Mouse (Mus musculus): ENCODE data around the gene Mmgt2. TPM values are rescaled to one million over a fixed set of nuclear protein-coding genes. Genes with fewer than 3 reads are reported as not detected.

Gene Mmgt2
- polyA plus RNA-seq (2014; fragmentation: Nextera tagmentation; extraction: Ambion mirVana) = 25.9 and 27.4 TPM in 2 replicates

DNA sequence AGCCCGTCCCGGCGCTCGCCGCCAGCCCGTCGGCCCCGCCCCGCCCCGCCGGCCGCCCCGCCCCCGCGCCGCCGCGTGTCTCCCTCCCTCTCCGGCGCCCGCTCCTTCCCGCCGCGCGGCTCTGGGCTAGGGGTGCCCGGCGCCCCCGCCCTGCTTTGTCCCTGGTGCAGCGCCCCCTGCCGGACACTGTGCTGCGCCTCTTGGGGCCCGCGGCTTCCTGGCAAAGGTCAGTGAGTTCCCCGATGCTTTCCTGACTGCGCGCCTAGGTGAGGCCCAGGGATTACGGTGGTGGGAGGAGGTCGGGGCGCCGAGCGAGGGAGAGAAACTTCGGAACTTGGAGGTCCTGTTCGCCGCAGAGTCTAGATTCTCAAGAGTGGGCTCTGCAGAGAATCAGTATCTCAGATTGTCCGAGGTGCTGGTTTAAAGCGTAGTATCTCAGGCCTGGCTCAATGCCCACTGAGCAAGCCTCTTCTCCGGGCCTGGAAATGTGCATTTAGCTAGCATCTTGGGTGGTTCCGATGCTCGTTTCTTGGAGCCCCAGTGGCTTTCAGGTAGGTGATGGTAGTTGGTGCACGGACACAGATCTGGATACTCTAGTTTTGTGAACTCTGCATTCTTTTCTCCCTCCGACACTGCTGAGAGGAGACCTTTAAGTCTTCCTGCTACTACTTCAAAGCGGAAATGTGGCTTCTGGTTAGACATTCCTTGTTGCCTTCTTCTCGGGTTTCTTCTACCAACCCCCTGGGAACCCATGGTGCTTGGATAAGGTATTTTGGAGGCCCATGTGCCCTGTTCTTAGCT is at the start of gene Mmgt2:
TSS of gene Mmgt2 (plus strand) at position 74 of the 801 bp plus-strand sequence.
- Histone ChIP-seq H3K4me2 (ENCODE audit: low read depth, low read length) (peak within 1 kb of the TSS; percentile 99), H3K9me3 (ENCODE audit: control insufficient read depth, low read length) (no peaks in the 10 kb centered on the region), H3K27me3 (ENCODE audit: control insufficient read depth, insufficient read depth, low read length) (no peaks in the 10 kb centered on the region), H3K9ac (replicated peaks; ENCODE audit: low read depth, low read length) (peak within 1 kb of the TSS; percentile 80), H3K4me1 (ENCODE audit: control insufficient read depth, insufficient read depth, low read length) (peaks cover 32% of the 10 kb centered on the region), H3K27ac (ENCODE audit: low read depth, low read length) (peak within 1 kb of the TSS; percentile 48), H3K36me3 (ENCODE audit: control insufficient read depth, insufficient read depth, low read length) (no peaks in the 10 kb centered on the region), H3K4me3 (ENCODE audit: low read depth, low read length) (peak within 1 kb of the TSS; percentile 71)
- 2% methylated on average over 34 of the region's 53 CpGs for WGBS
- peak; percentile 83 for ATAC-seq (ENCODE audit: low read depth)

DNA sequence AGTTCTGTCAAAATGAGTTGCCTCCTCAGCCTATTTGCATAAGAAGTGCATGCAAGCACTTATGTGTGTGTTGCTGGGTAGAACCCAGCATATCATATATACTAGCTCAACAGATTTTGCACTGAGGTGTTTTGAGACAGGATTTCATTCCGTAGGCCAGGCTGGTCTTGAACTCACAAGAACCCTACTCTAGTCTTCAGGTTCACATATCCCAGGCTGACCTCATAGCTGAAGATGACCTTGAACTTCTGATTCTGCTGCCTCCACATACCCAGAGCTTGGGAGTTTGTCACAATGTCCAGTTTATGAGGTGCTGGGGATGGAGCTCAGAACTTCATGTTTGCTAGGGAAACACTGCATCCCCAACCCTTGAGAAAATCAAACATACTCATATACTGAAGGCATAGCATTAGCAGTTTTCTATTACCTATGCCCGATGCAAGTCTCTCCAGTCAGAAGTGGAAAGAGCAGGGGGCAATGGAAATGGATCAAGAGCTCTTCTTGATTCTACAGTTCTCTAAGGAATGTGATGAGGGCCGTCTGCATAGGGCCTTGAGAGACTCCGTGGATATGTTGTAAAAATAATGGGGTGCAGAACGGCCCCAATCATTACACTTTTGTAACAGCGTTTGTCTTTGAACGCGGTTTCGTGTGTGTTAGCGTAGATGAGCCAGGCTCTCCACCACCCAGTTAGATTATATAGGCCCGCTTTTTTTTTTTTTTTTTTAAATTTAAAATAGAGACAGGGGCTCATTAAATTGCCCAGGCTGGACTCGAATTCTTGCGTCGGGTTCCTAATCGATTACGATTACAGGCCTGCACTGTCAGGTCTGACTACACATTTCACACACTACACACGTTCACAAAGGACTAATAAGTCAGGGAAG is 46.5 kb upstream of the Mmgt2 start:
- H3K9me3 ChIP-seq (ENCODE audit: control insufficient read depth, low read length) = no peaks in the 10 kb centered on the region
- peak overlapping the region; percentile 95 for H3K4me2 ChIP-seq (ENCODE audit: low read depth, low read length)
- H3K27ac ChIP-seq (ENCODE audit: low read depth, low read length) = peak overlapping the region; percentile 92
- peak overlapping the region; percentile 91 for H3K4me3 ChIP-seq (ENCODE audit: low read depth, low read length)
- WGBS = 10% methylated on average over 17 of the region's 17 CpGs
- peak overlapping the region; percentile 99 for H3K9ac ChIP-seq (replicated peaks; ENCODE audit: low read depth, low read length)
- H3K36me3 ChIP-seq (ENCODE audit: control insufficient read depth, insufficient read depth, low read length) = peaks cover 30% of the 10 kb centered on the region
- H3K4me1 ChIP-seq (ENCODE audit: control insufficient read depth, insufficient read depth, low read length) = peaks cover 33% of the 10 kb centered on the region
- H3K27me3 ChIP-seq (ENCODE audit: control insufficient read depth, insufficient read depth, low read length) = no peaks in the 10 kb centered on the region
- ATAC-seq (ENCODE audit: low read depth) = peak; percentile 28

DNA sequence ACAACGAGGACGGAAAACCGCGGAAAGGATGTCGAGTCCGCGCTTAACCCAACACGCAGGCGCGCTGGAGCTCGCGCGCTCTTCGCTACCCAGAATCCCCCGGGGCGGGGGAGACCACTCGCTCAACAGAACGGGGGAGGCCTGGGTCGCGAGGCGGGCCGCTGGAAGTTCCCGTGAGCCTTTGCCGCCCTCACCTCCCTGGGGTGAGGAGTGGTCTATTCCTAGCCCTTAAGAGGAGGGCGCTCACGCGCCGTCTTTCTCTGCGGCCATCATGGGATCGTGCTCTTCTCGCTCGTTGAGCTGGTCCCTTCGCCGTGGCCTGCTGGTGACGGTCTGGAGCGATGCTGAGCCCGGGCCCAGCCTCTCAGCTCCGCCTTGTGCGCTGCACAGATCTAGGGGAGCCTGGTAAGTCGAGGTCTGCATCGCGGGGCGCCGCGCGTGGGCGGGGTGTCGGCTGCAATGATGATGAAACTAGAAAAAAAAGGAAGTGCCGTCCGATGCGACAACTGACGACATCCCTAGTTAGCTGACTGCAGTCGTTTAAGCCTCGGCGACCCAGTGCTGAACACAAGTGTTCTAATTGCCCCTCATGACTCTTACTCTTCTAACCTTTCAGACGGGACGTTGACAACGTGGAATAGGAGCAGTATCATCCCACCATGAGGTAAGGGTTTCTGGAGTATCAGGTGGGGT is 45.7 kb upstream of the Mmgt2 start:
- no peaks in the 10 kb centered on the region for H3K9me3 ChIP-seq (ENCODE audit: control insufficient read depth, low read length)
- ATAC-seq (ENCODE audit: low read depth) = peak; percentile 95
- no peaks in the 10 kb centered on the region for H3K27me3 ChIP-seq (ENCODE audit: control insufficient read depth, insufficient read depth, low read length)
- peak overlapping the region; percentile 91 for H3K4me3 ChIP-seq (ENCODE audit: low read depth, low read length)
- peaks cover 33% of the 10 kb centered on the region for H3K4me1 ChIP-seq (ENCODE audit: control insufficient read depth, insufficient read depth, low read length)
- H3K36me3 ChIP-seq (ENCODE audit: control insufficient read depth, insufficient read depth, low read length) = peaks cover 38% of the 10 kb centered on the region
- H3K4me2 ChIP-seq (ENCODE audit: low read depth, low read length) = peak overlapping the region; percentile 95
- H3K27ac ChIP-seq (ENCODE audit: low read depth, low read length) = peak overlapping the region; percentile 92
- H3K9ac ChIP-seq (replicated peaks; ENCODE audit: low read depth, low read length) = peak overlapping the region; percentile 99
- WGBS = under 1% methylated on average over 58 of the region's 58 CpGs

DNA sequence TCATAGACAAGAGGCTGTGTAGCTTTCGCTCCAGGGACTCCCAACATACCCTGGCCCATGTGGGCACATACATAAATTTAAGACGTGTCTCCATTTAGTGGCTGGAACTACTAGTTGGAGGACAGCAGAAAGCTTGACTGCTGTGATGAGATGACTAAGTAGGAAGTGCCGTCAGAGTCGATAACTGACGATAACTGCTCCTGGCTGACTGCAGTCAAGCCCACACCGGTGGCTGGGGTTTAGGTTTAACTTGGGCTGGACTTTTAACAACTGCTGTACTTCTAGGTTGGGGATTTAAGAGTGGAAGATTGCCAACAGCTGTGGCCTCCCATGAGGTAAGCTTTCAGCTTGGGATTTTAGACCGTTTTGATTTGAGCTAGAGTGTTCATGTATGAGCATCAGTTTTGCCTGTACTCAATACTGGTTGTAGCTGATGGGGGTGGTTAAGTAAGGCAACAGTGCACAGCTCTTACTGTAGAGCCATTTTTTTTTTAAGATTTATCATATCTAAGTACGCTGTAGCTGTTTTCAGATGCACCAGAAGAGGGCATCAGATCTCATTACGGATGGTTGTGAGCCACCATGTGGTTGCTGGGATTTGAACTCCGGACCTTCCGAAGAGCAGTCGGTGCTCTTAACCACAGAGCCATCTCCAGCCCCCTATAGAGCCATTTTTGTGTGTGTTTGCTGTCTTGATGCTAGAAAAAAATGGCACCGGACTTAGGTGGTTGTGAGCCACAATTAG is 45.0 kb upstream of the Mmgt2 start:
- no peaks in the 10 kb centered on the region for H3K9me3 ChIP-seq (ENCODE audit: control insufficient read depth, low read length)
- H3K4me3 ChIP-seq (ENCODE audit: low read depth, low read length) = peak overlapping the region; percentile 91
- H3K9ac ChIP-seq (replicated peaks; ENCODE audit: low read depth, low read length) = peak overlapping the region; percentile 99
- peak overlapping the region; percentile 92 for H3K27ac ChIP-seq (ENCODE audit: low read depth, low read length)
- H3K4me1 ChIP-seq (ENCODE audit: control insufficient read depth, insufficient read depth, low read length) = peaks cover 33% of the 10 kb centered on the region
- peak overlapping the region; percentile 95 for H3K4me2 ChIP-seq (ENCODE audit: low read depth, low read length)
- H3K36me3 ChIP-seq (ENCODE audit: control insufficient read depth, insufficient read depth, low read length) = peaks cover 38% of the 10 kb centered on the region
- ATAC-seq (ENCODE audit: low read depth) = no peak
- H3K27me3 ChIP-seq (ENCODE audit: control insufficient read depth, insufficient read depth, low read length) = no peaks in the 10 kb centered on the region
- under 1% methylated on average over 13 of the region's 13 CpGs for WGBS

DNA sequence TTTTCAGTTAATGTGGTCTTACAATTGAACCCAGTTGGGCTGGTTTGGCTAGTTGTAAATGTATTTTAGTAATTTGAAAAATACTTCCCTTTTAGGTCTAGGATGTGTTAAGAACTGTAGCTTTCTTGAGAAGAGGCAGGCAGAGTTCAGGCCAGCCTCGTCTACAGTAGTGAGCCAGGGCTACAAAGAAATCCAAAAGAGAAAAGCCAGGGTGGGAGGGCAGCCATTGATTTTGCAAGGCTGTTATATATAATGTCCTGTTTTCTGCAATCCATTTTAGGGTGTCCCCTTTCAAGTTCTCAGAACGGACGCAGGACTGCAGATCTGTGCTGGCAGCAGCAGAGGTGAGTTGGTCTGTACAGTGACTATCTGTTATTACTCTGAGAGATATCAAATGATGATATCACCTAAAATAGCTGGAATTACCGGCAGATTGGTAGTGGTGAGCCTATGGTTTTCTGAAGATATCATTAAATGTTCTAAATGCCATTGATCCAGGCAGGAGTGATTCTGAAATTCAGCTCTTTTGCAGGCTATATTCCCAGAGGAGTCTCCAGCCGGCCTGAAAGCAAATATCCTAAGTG is 44.2 kb upstream of the Mmgt2 start:
- Histone ChIP-seq H3K4me2 (ENCODE audit: low read depth, low read length) (peak overlapping the region; percentile 95), H3K4me1 (ENCODE audit: control insufficient read depth, insufficient read depth, low read length) (peaks cover 33% of the 10 kb centered on the region), H3K9me3 (ENCODE audit: control insufficient read depth, low read length) (no peaks in the 10 kb centered on the region), H3K27ac (ENCODE audit: low read depth, low read length) (no peak overlapping the region), H3K27me3 (ENCODE audit: control insufficient read depth, insufficient read depth, low read length) (no peaks in the 10 kb centered on the region), H3K4me3 (ENCODE audit: low read depth, low read length) (peak overlapping the region; percentile 91), H3K36me3 (ENCODE audit: control insufficient read depth, insufficient read depth, low read length) (peaks cover 40% of the 10 kb centered on the region), H3K9ac (replicated peaks; ENCODE audit: low read depth, low read length) (peak overlapping the region; percentile 99)
- no peak for ATAC-seq (ENCODE audit: low read depth)
- WGBS = 13% methylated on average over 5 of the region's 5 CpGs

DNA sequence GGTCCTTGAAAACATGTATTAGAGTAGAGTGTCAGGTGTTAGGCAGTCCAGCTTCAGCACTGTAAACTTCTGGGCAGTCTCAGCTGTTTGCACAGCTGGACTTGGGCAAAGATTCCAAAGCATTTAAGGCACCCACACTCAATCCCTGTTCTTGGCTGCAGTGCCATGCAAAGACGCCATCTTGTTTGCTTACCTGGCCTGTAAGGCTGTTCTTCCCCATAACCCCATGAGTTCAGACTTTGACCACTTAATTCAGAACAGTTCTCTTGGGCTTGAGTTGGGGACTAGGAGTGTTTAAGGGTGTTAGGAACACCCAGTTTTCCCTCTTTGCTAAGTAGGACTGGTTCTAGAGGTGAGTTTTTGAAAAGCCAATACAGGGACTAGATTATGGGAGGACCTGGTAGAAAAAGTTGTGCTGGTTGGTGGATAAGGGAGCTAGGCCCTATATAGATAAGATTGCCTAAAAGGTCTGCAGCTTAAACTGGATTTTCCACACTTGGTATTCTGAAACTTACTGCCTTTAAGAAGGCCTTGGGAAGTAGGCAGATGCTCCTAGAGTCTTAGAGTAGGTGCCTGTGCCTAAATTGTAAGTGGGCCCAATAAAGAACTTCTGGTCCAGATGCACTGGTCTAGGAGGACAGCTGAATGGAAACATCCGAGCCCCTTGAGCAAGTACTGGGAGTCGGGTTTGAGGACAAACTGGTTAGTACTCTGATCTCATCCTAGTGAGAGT is 43.4 kb upstream of the Mmgt2 start:
- no peak for ATAC-seq (ENCODE audit: low read depth)
- Histone ChIP-seq H3K27me3 (ENCODE audit: control insufficient read depth, insufficient read depth, low read length) (no peaks in the 10 kb centered on the region), H3K36me3 (ENCODE audit: control insufficient read depth, insufficient read depth, low read length) (peaks cover 43% of the 10 kb centered on the region), H3K9ac (replicated peaks; ENCODE audit: low read depth, low read length) (peak overlapping the region; percentile 99; the same call in 1 of the 2 replicates), H3K4me1 (ENCODE audit: control insufficient read depth, insufficient read depth, low read length) (peaks cover 33% of the 10 kb centered on the region), H3K9me3 (ENCODE audit: control insufficient read depth, low read length) (no peaks in the 10 kb centered on the region), H3K4me2 (ENCODE audit: low read depth, low read length) (peak overlapping the region; percentile 95), H3K27ac (ENCODE audit: low read depth, low read length) (no peak overlapping the region), H3K4me3 (ENCODE audit: low read depth, low read length) (peak overlapping the region; percentile 91; the same call in 1 of the 2 replicates)
- WGBS = 21% methylated on average over 3 of the region's 3 CpGs

DNA sequence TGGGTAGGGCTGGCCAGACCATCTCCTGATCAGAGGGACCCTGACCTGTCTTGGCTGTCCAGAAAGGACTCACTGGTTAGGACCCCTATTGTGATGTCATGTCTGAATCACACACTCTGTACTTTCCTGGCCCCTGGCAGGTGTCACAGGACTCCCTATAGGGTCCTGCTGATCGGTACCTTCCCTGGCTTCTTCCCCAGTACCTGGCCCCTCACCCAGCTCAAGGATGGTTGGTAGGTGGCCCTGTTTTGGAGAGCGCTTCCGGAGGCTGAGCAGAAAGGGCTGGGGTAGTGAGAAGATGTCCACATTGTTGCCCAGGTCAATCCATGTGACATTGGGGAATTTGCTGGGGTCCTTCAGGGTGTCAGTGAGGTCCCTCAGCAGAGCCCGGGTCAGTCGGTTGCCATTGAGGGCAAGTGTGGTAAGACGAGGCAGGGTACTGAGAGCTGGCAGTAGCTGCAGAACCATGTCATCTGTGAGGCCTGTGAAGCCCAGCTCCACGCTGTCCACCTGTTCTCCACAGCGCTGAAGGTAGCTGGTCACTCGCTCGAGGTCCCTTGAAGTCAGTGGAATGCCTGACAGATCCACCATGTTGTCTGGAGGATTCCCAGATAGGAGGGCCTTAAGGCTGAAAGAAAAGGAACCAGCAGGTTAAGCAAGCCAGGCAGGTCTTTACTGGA is 42.7 kb upstream of the Mmgt2 start:
- H3K36me3 ChIP-seq (ENCODE audit: control insufficient read depth, insufficient read depth, low read length) = peaks cover 43% of the 10 kb centered on the region
- no peak overlapping the region for H3K27ac ChIP-seq (ENCODE audit: low read depth, low read length)
- 0 out of 2 replicates have a peak overlapping the region, but pooled peaks have one; percentile 16 for H3K9ac ChIP-seq (replicated peaks; ENCODE audit: low read depth, low read length)
- no peaks in the 10 kb centered on the region for H3K27me3 ChIP-seq (ENCODE audit: control insufficient read depth, insufficient read depth, low read length)
- H3K4me1 ChIP-seq (ENCODE audit: control insufficient read depth, insufficient read depth, low read length) = peaks cover 33% of the 10 kb centered on the region
- 38% methylated on average over 10 of the region's 10 CpGs for WGBS
- H3K9me3 ChIP-seq (ENCODE audit: control insufficient read depth, low read length) = no peaks in the 10 kb centered on the region
- no peak for ATAC-seq (ENCODE audit: low read depth)
- no peak overlapping the region for H3K4me3 ChIP-seq (ENCODE audit: low read depth, low read length)
- peak overlapping the region; percentile 95; the same call in 1 of the 2 replicates for H3K4me2 ChIP-seq (ENCODE audit: low read depth, low read length)
